Mouse (Mus musculus) liver, embryonic 14.5 days (tissue): ENCODE results near the gene Nav2.

ENCODE experiments used
- CTCF ChIP-seq: IDR thresholded peaks from 2 replicates; pipeline ENCODE4 v1.5.1; 2016; ENCODE audit warnings: antibody characterized with exemption, low read depth, control low read depth
- EP300 ChIP-seq: IDR thresholded peaks from 2 replicates; pipeline ENCODE4 v1.6.1; 2016; ENCODE audit warnings: antibody characterized with exemption, low read depth

- TF ChIP-seq CTCF (no peak), EP300 (no peak)
These were observed 92.3 kb downstream of the Nav2 start for GRCm38 (mm10) chr7:49000816-49001215.
